Mouse (Mus musculus): ENCODE measurements around the gene Nr2c1.
A peak's percentile ranks its signal among the peaks of the same experiment; 100 is the strongest.

GRCm38 (mm10) chr10:94115893-94116599 lies 31.8 kb upstream of the Nr2c1 start:
- TF ChIP-seq CTCF (IDR thresholded peaks at IDR 0.05; ENCODE audit: low read depth, low read length), result 0 out of 2 replicates have a peak, but pooled peaks have one; percentile 24
- TF ChIP-seq GATA1 (IDR thresholded peaks at IDR 0.05; ENCODE audit: borderline replicate concordance, low read length), result no peak

Measured in G1E (cell line).